Comparison of ENCODE assay signal across 31 mouse cellular contexts in the genomic region with DNA sequence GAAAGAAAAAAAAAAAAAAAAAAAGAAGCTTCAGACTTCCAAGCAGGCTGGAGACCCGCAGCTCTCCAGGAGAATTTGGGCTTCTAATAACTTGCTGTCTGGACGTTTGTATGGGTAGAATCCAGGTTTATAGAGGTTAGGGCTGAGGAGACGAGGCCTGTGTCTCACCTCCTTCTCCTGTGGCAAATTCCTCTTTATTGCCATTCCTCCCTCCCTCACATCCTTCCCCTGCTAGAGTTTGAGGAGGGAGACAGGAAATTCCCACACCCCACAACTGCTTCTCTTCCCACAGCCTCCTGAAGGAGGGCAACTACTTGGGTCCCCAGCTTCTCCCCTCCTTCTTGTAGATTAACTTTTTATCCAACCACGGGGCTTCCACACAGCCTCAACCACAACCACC. TPM values are rescaled to one million over a fixed set of nuclear protein-coding genes. Genes with fewer than 3 reads are reported as not detected.
"Had no signal": no experiment of that assay in that cellular context is flagged by ENCODE, and none has a peak within 500 bp of the region (broad histone marks: within the 10 kb centered on the region; RNA-seq: fewer than 3 reads in every experiment).

No protein-coding gene starts in this region.

- H3K27ac ChIP-seq: embryonic facial prominence, embryonic 10.5 days; embryonic facial prominence, embryonic 12.5 days; embryonic facial prominence, embryonic 13.5 days; embryonic facial prominence, embryonic 15.5 days; forebrain, embryonic 10.5 days; forebrain, embryonic 12.5 days; forebrain, embryonic 13.5 days; forebrain, embryonic 15.5 days; gastrocnemius, adult 2 months; heart, adult 2 months had no signal

- H3K36me3 ChIP-seq: embryonic facial prominence, embryonic 10.5 days; embryonic facial prominence, embryonic 12.5 days; embryonic facial prominence, embryonic 13.5 days; embryonic facial prominence, embryonic 15.5 days; forebrain, embryonic 10.5 days; forebrain, embryonic 12.5 days; forebrain, embryonic 15.5 days had no signal

- H3K9me3 ChIP-seq: embryonic facial prominence, embryonic 10.5 days; embryonic facial prominence, embryonic 12.5 days; embryonic facial prominence, embryonic 13.5 days; embryonic facial prominence, embryonic 15.5 days; forebrain, embryonic 10.5 days; forebrain, embryonic 12.5 days; forebrain, embryonic 13.5 days; forebrain, embryonic 15.5 days had no signal

- H3K4me1 ChIP-seq: embryonic facial prominence, embryonic 10.5 days; embryonic facial prominence, embryonic 12.5 days; embryonic facial prominence, embryonic 13.5 days; embryonic facial prominence, embryonic 15.5 days; forebrain, embryonic 10.5 days; forebrain, embryonic 12.5 days; forebrain, embryonic 13.5 days; forebrain, embryonic 15.5 days had no signal

- H3K9ac ChIP-seq: embryonic facial prominence, embryonic 12.5 days; embryonic facial prominence, embryonic 13.5 days; embryonic facial prominence, embryonic 15.5 days; forebrain, embryonic 12.5 days; forebrain, embryonic 13.5 days; forebrain, embryonic 15.5 days; forebrain, postnatal 0 days had no signal

- ATAC-seq: forebrain, embryonic 13.5 days; forebrain, embryonic 15.5 days; forebrain, embryonic 16.5 days; forebrain, postnatal 0 days had no signal

- DNase-seq: cerebellum, adult 9-10 months; cerebellum, adult 9-11 months; cerebellum, postnatal 10 days; cerebellum, postnatal 14 days; cerebellum, postnatal 25 days; cerebellum, postnatal 36 days; embryo, embryonic 11 days; forebrain, postnatal 0 days; gastrocnemius, adult 2 months; gastrocnemius, postnatal 10 days; gastrocnemius, postnatal 14 days; gastrocnemius, postnatal 25 days; gastrocnemius, postnatal 36 days; heart, adult 18-20 months; heart, adult 2 months had no signal

- H3K4me3 ChIP-seq: embryonic facial prominence, embryonic 10.5 days; embryonic facial prominence, embryonic 12.5 days; embryonic facial prominence, embryonic 13.5 days; embryonic facial prominence, embryonic 15.5 days; erythroblast, embryonic 14.5 days; forebrain, embryonic 10.5 days; forebrain, embryonic 12.5 days; forebrain, embryonic 13.5 days; forebrain, embryonic 15.5 days; gastrocnemius, adult 2 months; heart, adult 2 months had no signal

- H3K4me2 ChIP-seq: embryonic facial prominence, embryonic 12.5 days; embryonic facial prominence, embryonic 13.5 days; embryonic facial prominence, embryonic 15.5 days; forebrain, embryonic 12.5 days; forebrain, embryonic 13.5 days; forebrain, embryonic 15.5 days had no signal

RNA-seq across cellular contexts. Expression of a gene that starts 20.2 kb away (rescaled TPM):
- total RNA-seq: common myeloid progenitor, adult 5-6 weeks; forebrain, postnatal 0 days; granulocyte monocyte progenitor cell, adult 5-6 weeks had no signal
- polyA plus RNA-seq: cortical plate, adult 2 months; erythroblast, embryonic 14.5 days; forebrain, embryonic 10.5 days; forebrain, embryonic 11.5 days; forebrain, embryonic 12.5 days; forebrain, embryonic 13.5 days; forebrain, embryonic 14.5 days; forebrain, embryonic 15.5 days; forebrain, embryonic 16.5 days; forebrain, postnatal 0 days; frontal cortex, adult 2 months; heart, adult 2 months had no signal
